Mouse (Mus musculus) cerebellum, adult 2 months (tissue): Measurements from ENCODE around the gene Rsph14.

Experiments used
- CTCF ChIP-seq: fragments of 200-500 bp; IDR thresholded peaks from 2 replicates; pipeline ENCODE4 v1.5.1; 2011; ENCODE audit warnings: low read depth, mild to moderate bottlenecking, control low read depth, low read length, moderate library complexity, borderline replicate concordance; ENCODE audit not compliant: insufficient read depth
- POLR2A ChIP-seq: fragments of 200-500 bp; IDR thresholded peaks from 2 replicates; pipeline ENCODE4 v1.6.1; 2011; ENCODE audit warnings: low read length, control low read depth, borderline replicate concordance; ENCODE audit not compliant: insufficient read depth

DNA sequence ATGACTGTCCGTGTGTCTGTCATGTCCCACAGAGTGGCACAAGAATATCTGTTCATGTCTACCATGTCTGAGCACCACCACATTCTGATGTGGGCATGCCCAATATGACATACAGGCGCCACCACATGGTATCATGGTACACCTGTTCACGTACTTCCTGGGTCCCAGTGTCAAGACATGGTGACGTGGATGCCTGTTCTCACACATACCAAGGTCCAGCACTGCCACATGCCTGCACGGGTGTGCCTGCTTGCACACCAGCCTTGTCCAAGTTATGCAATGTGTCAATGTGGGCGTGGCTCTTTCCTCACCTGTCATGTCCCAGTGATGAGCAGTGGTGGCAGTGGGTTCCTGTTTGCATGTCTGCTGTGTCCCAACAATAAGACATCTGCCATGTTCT, 99.9 kb downstream of the Rsph14 start:
- TF ChIP-seq POLR2A (no peak), CTCF (no peak)
